Mouse (Mus musculus) gastrocnemius, adult 2 months (tissue): ENCODE data around the gene Map2k1. TPM values are rescaled to one million over a fixed set of nuclear protein-coding genes. Genes with fewer than 3 reads are reported as not detected.
A peak's percentile ranks its signal among the peaks of the same experiment; 100 is the strongest.

Experiments used
- DNase-seq: peaks from one replicate; pipeline ENCODE4 v3.0.0; 2022
- H3K27ac ChIP-seq: fragments of 200-600 bp; 2 replicates; pipeline ENCODE4 v1.8.1; 2022; ENCODE audit warnings: mild to moderate bottlenecking
- H3K4me3 ChIP-seq: fragments of 200-600 bp; 2 replicates; pipeline ENCODE4 v1.8.1; 2022; ENCODE audit warnings: mild to moderate bottlenecking, moderate library complexity
- CTCF ChIP-seq: fragments of 200-600 bp; IDR thresholded peaks from 2 replicates; pipeline ENCODE4 v1.8.1; 2022; ENCODE audit warnings: antibody characterized with exemption, mild to moderate bottlenecking, moderate library complexity
- intact Hi-C: fragments of 180-260 bp; cut with DNase I; formaldehyde crosslinking; loops from one replicate; pipeline ENCODE4 v1.15.1; 2025
- total RNA-seq, 2 experiments: library from RNA; stranded (reverse); gene quantifications; 2 replicates each; pipeline ENCODE4 v1.2.3; 2021

Gene Map2k1
- total RNA-seq, 2 experiments from 2014 or later: 52.8 to 55.7 TPM

DNA sequence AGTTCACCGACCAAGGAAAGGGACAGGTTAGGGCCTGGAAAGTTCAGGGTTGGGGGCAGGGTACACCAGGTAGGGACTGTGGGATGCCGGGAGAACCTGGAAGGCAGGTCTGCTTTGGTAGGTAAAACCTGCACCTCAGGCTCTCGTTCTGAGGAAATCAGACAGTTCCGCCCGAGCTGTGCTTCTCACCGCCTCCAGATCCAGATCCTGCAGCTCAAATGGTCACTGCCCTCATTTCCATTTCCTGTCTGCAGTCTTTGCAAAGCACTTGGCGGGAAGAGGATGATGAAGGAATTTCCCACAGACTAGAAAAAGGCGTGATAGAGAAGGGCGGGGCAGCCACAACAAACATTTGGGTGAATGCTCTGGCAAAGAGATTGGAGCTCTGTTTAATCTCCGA, 14.8 kb upstream of the Map2k1 start:
- intact Hi-C loops: no loop called here
- Histone ChIP-seq H3K4me3 (no peak overlapping the region), H3K27ac (no peak overlapping the region)
- no peak for DNase-seq
- no peak for TF ChIP-seq CTCF

- intact Hi-C loops: no loop called here
- DNase-seq: no peak
- no peak for TF ChIP-seq CTCF
- H3K27ac ChIP-seq: no peak overlapping the region
- no peak overlapping the region for H3K4me3 ChIP-seq
Observed at GRCm38 (mm10) chr9:64267231-64267630, 13.8 kb upstream of the Map2k1 start.

GRCm38 (mm10) chr9:64264813-64265212, 11.4 kb upstream of the Map2k1 start:
- no peak for DNase-seq
- TF ChIP-seq CTCF: no peak
- H3K4me3 ChIP-seq: no peak overlapping the region
- H3K27ac ChIP-seq: no peak overlapping the region
- intact Hi-C loops: no loop called here

GRCm38 (mm10) chr9:64261023-64261422, 7.6 kb upstream of the Map2k1 start:
- Histone ChIP-seq H3K4me3 (no peak overlapping the region), H3K27ac (no peak overlapping the region)
- TF ChIP-seq CTCF: no peak
- intact Hi-C loops: no loop called here
- no peak for DNase-seq

DNA sequence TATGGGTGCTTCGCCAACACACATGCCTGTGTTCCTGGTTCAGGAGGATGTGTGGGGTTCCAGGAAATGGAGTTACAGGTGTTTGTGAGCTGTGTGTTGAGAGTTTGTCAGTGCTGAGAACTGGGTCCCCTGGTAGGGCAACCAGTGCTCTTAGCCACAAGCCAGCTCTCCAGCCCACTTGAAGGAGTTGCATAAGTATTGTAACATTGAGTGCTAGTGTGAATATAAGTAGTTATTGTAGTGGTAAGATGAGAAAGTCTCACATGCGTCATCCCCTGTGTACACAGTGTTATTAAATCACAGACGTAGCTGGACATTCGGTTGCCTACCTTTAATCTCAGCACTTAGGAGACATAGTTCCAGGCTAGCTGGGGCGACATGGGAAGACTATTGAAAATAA, 6.5 kb upstream of the Map2k1 start:
- H3K27ac ChIP-seq: no peak overlapping the region
- no peak overlapping the region for H3K4me3 ChIP-seq
- no peak for TF ChIP-seq CTCF
- no peak for DNase-seq
- intact Hi-C loops: no loop called here

- TF ChIP-seq CTCF: no peak
- Histone ChIP-seq H3K27ac (no peak overlapping the region), H3K4me3 (no peak overlapping the region)
- DNase-seq: no peak
- intact Hi-C loops: no loop called here
Observed at GRCm38 (mm10) chr9:64256204-64256603, 2.8 kb upstream of the Map2k1 start.

DNA sequence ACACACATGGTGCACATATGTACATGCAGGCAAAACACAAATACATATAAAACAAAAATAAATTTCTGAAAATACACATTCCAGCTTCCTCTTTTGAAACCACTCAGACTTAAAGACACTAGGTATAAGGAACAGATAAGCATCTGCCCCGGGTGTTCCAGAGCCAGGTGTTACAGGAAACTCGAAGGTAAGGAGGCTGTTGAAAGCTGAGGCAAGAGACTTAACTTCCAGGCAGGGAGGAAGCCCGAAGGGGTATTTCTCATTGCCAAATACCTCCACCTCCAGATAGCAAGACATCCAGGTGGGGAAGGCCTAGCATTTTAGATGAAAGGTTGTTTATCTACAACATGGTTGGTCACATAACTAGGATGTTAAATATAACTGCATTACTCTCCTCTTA, 2.0 kb upstream of the Map2k1 start:
- intact Hi-C loops: no loop called here
- DNase-seq: no peak
- Histone ChIP-seq H3K27ac (no peak overlapping the region), H3K4me3 (no peak overlapping the region)
- no peak for TF ChIP-seq CTCF

DNA sequence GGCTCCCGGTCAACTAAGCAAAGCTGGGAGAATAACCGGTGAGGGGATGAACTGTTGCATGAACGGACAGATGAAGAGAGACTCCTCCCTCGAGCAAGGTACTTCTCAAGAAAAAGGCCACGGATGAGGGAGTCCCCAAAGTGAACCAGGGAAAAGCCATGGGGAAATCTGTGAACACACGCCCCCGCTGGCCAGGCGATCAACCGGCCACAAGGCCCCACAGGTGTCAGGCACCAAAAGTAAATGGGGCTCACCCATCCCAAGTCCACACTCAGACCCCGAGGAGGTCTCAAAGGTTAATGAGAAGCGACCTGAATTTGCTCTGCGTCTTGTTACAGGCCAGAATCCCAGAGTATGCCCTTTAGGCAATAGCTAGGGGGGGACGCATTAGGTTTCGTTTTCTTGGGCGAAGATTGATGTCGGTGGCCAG, 825 bp downstream of the Map2k1 start:
- DNase-seq: peak; percentile 43
- TF ChIP-seq CTCF: peak; percentile 21; the same call in 1 of the 2 replicates
- intact Hi-C loops: loop anchor here (1.0 to 2.0 kb wide), 2 partner anchors 80 to 132 kb away; partner anchors contain the start of genes Rpl4 and Zwilch
- H3K4me3 ChIP-seq: peak overlapping the region; percentile 99
- peak overlapping the region; percentile 97 for H3K27ac ChIP-seq

DNA sequence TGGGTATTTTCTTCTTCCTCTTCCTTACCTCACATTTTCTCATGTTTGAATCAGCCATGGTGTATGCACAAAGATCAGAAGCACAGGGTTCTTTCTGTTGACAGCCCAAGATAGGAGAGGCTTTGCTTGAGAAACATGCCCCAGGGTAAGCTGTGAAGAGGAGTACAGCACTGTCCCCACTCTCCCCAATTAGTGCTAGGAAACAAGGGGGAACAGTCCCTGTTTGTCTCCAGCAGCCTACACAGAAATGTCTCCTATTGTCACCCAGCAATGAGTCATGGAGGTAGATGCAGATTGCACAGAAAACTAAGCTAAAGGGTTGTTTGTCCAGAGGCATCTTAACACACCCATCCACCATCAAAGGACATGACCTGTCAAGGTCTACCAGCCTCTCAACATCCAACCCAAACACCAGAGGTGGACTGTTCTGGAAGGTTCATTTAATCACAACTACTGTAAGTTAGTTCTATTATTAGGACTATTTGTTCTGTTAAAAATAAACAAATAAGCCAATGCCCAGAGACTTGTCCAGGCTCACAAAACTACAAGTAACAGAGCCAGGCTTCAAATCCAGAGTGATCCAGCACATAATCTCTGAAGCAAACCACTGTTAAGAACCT, 3.2 kb downstream of the Map2k1 start:
- intact Hi-C loops: no loop called here
- Histone ChIP-seq H3K4me3 (no peak overlapping the region), H3K27ac (no peak overlapping the region)
- DNase-seq: no peak
- no peak for TF ChIP-seq CTCF

DNA sequence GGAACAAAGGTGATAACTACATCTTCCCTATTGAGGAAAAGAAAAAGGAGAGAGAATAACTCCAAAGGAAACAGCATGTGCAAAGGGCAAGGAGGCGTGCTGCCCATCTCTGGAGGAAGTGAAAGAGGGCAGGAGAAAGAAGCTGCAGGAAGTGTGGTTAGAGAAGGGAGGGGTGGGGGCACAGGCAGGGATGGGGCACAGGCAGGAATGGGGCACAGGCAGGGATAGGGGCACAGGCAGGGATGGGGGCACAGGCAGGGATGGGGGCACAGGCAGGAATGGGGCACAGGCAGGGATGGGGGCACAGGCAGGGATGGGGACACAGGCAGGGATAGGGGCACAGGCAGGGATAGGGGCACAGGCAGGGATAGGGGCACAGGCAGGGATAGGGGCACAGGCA, 4.1 kb downstream of the Map2k1 start:
- intact Hi-C loops: no loop called here
- DNase-seq: no peak
- TF ChIP-seq CTCF: no peak
- H3K4me3 ChIP-seq: no peak overlapping the region
- no peak overlapping the region for H3K27ac ChIP-seq

- Histone ChIP-seq H3K27ac (no peak overlapping the region), H3K4me3 (no peak overlapping the region)
- DNase-seq: no peak
- intact Hi-C loops: no loop called here
- no peak for TF ChIP-seq CTCF
Observed at GRCm38 (mm10) chr9:64242381-64242831, 11.0 kb downstream of the Map2k1 start.

DNA sequence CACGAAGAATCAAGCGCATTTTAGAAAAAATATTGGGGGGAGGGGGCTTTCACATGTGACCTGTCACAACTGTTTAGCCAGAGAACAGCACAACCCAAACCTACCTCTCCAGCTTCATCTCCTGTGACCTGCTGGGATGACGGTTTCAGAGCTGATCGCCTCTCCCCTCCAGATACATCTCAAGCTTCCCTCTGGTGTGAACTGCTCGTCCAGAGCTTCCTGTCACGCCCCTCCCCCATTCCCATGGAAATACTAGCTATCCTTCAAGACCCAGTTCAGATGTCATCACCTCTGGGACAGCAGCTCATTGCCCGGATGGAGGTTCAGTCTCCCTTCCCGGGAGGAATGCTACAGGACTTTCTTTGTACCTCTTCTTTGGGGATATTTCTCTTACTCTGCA, 12.8 kb downstream of the Map2k1 start:
- peak; percentile 44 for DNase-seq
- Histone ChIP-seq H3K4me3 (no peak overlapping the region), H3K27ac (peak overlapping the region; percentile 43)

DNA sequence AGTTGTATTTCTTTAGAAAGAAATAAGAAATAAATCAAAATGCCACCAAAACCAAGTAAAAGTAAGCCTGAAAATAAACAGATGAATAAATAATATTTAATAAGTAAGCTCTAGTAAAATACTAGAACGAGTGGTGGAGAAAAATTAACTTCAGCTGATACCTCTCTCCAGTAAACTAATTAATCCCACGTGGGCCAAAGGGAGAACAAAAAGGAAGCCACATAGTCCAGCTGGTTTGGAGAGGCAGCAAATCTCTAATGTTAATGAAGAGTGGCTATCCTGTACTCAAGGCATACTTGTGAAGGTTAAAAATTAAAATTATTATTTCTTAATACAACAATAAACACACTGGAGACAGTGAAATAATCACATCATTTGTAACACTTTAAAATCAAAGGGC, 13.3 kb downstream of the Map2k1 start:
- intact Hi-C loops: no loop called here
- Histone ChIP-seq H3K27ac (no peak overlapping the region), H3K4me3 (no peak overlapping the region)
- TF ChIP-seq CTCF: no peak
- DNase-seq: no peak

More for the DNA sequence above, 12.8 kb downstream of the Map2k1 start:
- TF ChIP-seq CTCF: no peak
- intact Hi-C loops: no loop called here

- intact Hi-C loops: no loop called here
- no peak overlapping the region for H3K27ac ChIP-seq
- TF ChIP-seq CTCF: no peak
- DNase-seq: no peak
- H3K4me3 ChIP-seq: no peak overlapping the region
Observed at GRCm38 (mm10) chr9:64236056-64236455, 17.4 kb downstream of the Map2k1 start.
